Mouse (Mus musculus): ENCODE data around the gene Zfp692. TPM values are rescaled to one million over a fixed set of nuclear protein-coding genes. Genes with fewer than 3 reads are reported as not detected.

Gene Zfp692
- polyA plus RNA-seq, 2 experiments: 5.0 to 18.7 TPM

DNA sequence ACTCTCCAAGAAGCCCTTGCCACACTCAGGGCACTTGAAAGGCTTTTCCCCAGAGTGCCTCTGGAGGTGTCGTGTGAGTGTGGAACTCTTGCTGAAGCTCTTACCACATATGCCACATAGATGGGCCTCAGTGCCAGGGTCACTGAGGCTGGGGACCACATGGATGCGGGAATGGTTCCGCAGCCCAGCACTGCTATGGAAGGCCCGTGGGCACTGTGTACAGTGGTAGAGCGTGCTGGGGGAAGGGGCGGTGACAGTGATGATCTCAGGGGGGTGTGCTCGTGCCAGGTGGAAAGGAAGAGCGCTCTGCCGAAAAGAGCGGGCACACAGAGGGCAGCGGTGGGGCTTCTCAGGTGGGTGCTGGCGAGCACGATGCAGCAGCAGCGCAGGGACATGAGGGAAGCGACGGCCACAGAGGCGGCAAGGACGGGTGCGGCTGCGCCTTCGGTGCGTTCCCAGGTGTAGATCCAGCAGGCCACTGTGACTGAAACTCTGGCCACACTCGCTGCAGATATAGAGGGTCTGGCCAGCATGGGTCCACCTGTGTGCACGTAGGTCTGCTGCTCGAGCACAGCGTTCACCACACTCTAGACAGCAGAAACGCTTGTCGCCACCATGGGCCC lies 10.0 kb downstream of the Zfp692 start:
- Histone ChIP-seq H3K4me3 (ENCODE audit: insufficient read depth in 1 of 2, low read depth in 2 of 2, low read length in 2 of 2) (no peak overlapping the region), H3K27me3 (ENCODE audit: control insufficient read depth, insufficient read depth, low read length) (no peaks in the 10 kb centered on the region), H3K9me3 (ENCODE audit: control insufficient read depth, low read length) (no peaks in the 10 kb centered on the region), H3K9ac (replicated peaks) (no peak overlapping the region), H3K4me2 (ENCODE audit: low read depth) (no peak overlapping the region), H3K36me3 (replicated peaks; ENCODE audit: control insufficient read depth, insufficient read depth, low read depth) (peaks cover 38% of the 10 kb centered on the region), H3K4me1 (replicated peaks; ENCODE audit: control insufficient read depth in 2 of 2, insufficient read depth in 2 of 2, low read length in 1 of 2) (peaks cover 3 to 4% of the 10 kb centered on the region in 2 experiments), H3K27ac (no peak overlapping the region)
- no peak for TF ChIP-seq CTCF (IDR thresholded peaks at IDR 0.05; ENCODE audit: low read depth)
- TF ChIP-seq EP300 (IDR thresholded peaks at IDR 0.05; ENCODE audit: low read depth): no peak
- 0 out of 2 replicates have a peak, but pooled peaks have one; percentile 13 for ATAC-seq (ENCODE audit: insufficient read depth)
- DNase-seq (ENCODE audit: low read depth in 3 of 3, low spot score in 3 of 3): no peak
- WGBS (ENCODE audit: insufficient replicate concordance): 86% methylated on average over 28 of the region's 28 CpGs

DNA sequence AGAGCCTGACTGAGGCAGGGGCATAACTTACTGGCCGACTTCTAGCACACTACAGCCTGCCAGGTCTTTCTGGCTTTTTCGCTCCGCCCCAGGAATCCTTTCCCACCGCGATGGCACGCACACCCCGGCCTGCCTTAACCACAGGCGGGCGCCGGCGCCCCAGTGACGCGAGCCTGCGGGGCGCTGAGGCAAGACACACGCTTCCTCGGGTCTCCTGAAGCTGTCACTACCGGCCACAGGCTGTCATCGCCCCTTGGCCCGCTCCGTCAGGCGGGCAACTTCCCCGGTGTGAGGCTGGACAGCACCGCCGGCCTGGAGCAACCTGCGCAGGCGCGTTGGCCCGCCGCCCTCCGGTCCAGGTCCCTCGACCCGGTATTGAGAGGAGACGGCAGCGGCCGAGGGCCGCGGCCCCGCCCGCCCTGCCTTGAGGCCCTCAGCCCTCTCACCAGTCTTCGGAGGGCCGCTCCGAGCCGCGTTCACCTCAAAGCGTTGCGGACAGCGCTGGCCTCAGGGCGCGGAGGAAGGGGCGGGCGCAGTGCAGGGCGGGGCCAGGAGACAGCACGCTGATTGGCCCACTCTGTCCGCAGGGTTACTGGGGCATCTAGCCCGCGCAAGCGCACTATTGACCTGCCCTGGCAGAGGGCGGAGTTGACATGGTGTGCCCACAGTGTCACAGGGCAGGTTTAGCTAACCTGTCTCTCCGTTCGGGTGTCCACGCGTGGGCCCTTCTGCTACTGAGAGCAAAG lies 16.1 kb downstream of the Zfp692 start:
- H3K9me3 ChIP-seq (ENCODE audit: control insufficient read depth, low read length): no peaks in the 10 kb centered on the region
- H3K4me3 ChIP-seq (ENCODE audit: insufficient read depth in 1 of 2, low read depth in 2 of 2, low read length in 2 of 2): peak overlapping the region; percentile 68 to 89
- WGBS (ENCODE audit: insufficient replicate concordance): under 1% methylated on average over 57 of the region's 63 CpGs
- H3K36me3 ChIP-seq (replicated peaks; ENCODE audit: control insufficient read depth, insufficient read depth, low read depth): peaks cover 32% of the 10 kb centered on the region
- no peak; the same call in 1 of the 2 replicates for TF ChIP-seq EP300 (IDR thresholded peaks at IDR 0.05; ENCODE audit: low read depth)
- peak; percentile 34 for TF ChIP-seq CTCF (IDR thresholded peaks at IDR 0.05; ENCODE audit: low read depth)
- H3K27ac ChIP-seq: peak overlapping the region; percentile 96
- H3K27me3 ChIP-seq (ENCODE audit: control insufficient read depth, insufficient read depth, low read length): no peaks in the 10 kb centered on the region
- ATAC-seq (ENCODE audit: insufficient read depth) (peak; percentile 97), DNase-seq (ENCODE audit: low read depth in 3 of 3, low spot score in 3 of 3) (peak; percentile 96 to 97 (median 96))
- H3K4me2 ChIP-seq (ENCODE audit: low read depth): peak overlapping the region; percentile 75
- H3K9ac ChIP-seq (replicated peaks): peak overlapping the region; percentile 93
- H3K4me1 ChIP-seq (replicated peaks; ENCODE audit: control insufficient read depth in 2 of 2, insufficient read depth in 2 of 2, low read length in 1 of 2): peaks cover 19 to 25% of the 10 kb centered on the region in 2 experiments

DNA sequence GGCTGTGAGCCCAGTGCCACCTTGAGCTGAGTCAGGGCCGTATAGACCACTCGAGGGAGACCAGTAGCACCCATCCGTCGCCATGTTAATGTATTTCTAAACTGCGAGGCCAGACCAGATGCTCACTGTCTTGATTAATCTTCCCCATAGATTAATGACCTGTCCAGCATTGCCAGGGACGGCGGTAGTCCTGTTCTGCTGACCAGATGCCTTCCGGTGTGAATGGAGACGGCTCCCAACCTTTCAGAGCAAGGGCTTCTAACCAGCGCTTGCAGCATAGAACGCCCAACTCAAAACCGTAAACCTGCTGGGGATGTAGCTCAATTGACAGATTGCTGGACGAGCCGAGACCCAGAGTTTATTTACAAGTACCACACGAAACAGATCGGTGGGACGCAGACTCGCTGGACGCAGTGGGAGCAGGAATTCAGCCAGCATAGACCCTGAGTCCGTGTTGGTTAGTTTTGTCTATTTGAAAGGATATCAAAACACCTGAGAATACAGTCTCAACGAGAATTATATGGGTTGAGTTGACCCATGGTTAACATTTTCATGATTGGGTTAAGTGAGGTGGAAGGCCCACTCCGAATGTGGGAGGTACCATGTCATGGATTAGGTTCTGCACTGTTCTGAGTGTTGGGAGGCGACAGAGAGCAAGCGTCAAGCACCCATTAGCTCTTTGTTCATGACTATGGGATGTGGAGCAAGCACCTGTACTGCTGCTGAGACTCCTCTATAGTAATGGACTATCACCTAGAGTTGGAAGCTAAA lies 16.9 kb downstream of the Zfp692 start:
- TF ChIP-seq EP300 (IDR thresholded peaks at IDR 0.05; ENCODE audit: low read depth) (no peak), CTCF (IDR thresholded peaks at IDR 0.05; ENCODE audit: low read depth) (no peak; the same call in 1 of the 2 replicates)
- H3K4me3 ChIP-seq (ENCODE audit: insufficient read depth in 1 of 2, low read depth in 2 of 2, low read length in 2 of 2): peak overlapping the region; percentile 68 to 89
- peaks cover 25% of the 10 kb centered on the region for H3K36me3 ChIP-seq (replicated peaks; ENCODE audit: control insufficient read depth, insufficient read depth, low read depth)
- WGBS (ENCODE audit: insufficient replicate concordance): 11% methylated on average over 24 of the region's 24 CpGs
- peak overlapping the region; percentile 75 for H3K4me2 ChIP-seq (ENCODE audit: low read depth)
- peak overlapping the region; percentile 61 for H3K9ac ChIP-seq (replicated peaks)
- ATAC-seq (ENCODE audit: insufficient read depth): peak; percentile 4; the same call in 1 of the 2 replicates
- H3K27ac ChIP-seq: peak overlapping the region; percentile 67
- no peaks in the 10 kb centered on the region for H3K9me3 ChIP-seq (ENCODE audit: control insufficient read depth, low read length)
- peaks cover 25 to 29% of the 10 kb centered on the region in 2 experiments for H3K4me1 ChIP-seq (replicated peaks; ENCODE audit: control insufficient read depth in 2 of 2, insufficient read depth in 2 of 2, low read length in 1 of 2)
- DNase-seq (ENCODE audit: low read depth in 3 of 3, low spot score in 3 of 3): peak in 2 of 3 experiments; percentile 29 to 46
- no peaks in the 10 kb centered on the region for H3K27me3 ChIP-seq (ENCODE audit: control insufficient read depth, insufficient read depth, low read length)

DNA sequence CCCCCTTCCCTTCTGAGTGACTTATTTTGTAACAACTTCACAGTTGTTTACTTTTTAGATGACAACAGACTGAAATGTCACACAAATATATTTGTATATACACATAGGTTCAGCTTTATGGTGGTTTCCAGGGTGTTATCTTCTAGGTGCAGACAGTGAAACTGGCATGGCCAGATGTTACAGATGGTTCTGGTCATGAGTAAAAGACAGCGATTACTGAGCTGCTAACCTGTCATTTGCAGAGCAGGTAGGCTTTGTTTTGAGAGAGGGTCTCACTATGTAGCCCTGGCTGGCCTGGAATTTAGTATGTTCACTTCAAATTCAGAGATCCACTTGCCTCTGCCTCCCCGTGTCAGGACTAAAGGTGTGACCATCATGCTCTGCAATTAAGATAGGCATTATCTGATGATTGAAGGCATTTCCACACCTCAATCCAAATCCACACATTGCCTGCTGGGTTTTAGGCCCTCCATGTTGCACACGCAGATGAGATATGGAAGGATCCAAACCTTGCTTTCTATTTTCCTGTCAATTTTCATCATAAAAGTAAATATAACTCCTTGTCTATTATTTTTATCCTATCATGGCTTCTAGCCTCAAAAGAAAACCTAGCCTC lies 17.9 kb downstream of the Zfp692 start:
- H3K4me3 ChIP-seq (ENCODE audit: insufficient read depth in 1 of 2, low read depth in 2 of 2, low read length in 2 of 2): no peak overlapping the region
- peak overlapping the region; percentile 74 for H3K27ac ChIP-seq
- WGBS (ENCODE audit: insufficient replicate concordance): 19% methylated on average over 3 of the region's 3 CpGs
- H3K4me1 ChIP-seq (replicated peaks; ENCODE audit: control insufficient read depth in 2 of 2, insufficient read depth in 2 of 2, low read length in 1 of 2): peaks cover 30 to 34% of the 10 kb centered on the region in 2 experiments
- H3K4me2 ChIP-seq (ENCODE audit: low read depth): peak overlapping the region; percentile 75
- TF ChIP-seq CTCF (IDR thresholded peaks at IDR 0.05; ENCODE audit: low read depth) (no peak), EP300 (IDR thresholded peaks at IDR 0.05; ENCODE audit: low read depth) (peak; percentile 72)
- no peaks in the 10 kb centered on the region for H3K27me3 ChIP-seq (ENCODE audit: control insufficient read depth, insufficient read depth, low read length)
- peak overlapping the region; percentile 32; the same call in 1 of the 2 replicates for H3K9ac ChIP-seq (replicated peaks)
- DNase-seq (ENCODE audit: low read depth in 3 of 3, low spot score in 3 of 3): peak in 2 of 3 experiments; percentile 40 to 60
- peaks cover 15% of the 10 kb centered on the region for H3K36me3 ChIP-seq (replicated peaks; ENCODE audit: control insufficient read depth, insufficient read depth, low read depth)
- no peaks in the 10 kb centered on the region for H3K9me3 ChIP-seq (ENCODE audit: control insufficient read depth, low read length)
- no peak for ATAC-seq (ENCODE audit: insufficient read depth)
